Mouse (Mus musculus) retina, embryonic 14.5 days (tissue): Measurements from ENCODE around the gene Adssl1.

Experiments
- DNase-seq: peaks from one replicate; pipeline ENCODE4 v3.0.0-alpha.2; 2015; ENCODE audit warnings: low spot score

Adssl1 gene

DNA sequence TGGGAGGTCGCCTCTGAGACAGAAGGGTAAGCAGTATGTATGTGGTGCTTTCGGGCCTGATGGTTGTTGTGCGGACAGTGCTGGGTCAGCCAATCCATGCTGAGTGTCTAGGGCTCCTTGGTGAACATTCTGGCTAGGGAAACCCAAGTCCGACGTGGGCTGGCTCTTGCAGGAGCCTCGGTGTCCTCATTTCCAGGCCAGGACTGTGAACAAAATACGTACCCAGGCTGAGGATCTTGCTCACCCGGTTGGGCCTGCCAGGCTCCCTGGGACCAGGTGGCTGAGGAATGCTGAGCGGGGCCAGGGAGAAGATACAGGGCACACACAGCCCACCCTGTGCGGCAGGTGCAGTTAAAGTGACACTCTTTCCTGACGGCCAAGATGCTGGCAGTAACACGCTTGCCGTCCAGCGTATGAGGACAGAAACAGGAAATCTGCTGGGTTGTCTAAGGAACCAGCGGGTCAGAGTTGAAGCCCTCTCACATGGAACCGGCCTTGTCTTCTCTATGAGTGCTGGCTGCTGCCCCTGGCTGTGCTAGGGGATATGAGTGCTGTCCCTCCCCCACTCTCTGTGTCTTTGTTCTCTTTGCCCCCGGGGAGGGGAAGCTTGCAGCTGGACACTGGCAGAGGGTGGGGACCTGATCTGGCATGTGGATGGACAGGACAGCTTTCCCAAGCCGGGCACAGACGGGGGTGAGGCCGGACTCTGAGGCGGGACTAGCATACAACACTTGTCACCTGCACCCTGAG is 26.7 kb upstream of the Adssl1 start:
- DNase-seq, result no peak

DNA sequence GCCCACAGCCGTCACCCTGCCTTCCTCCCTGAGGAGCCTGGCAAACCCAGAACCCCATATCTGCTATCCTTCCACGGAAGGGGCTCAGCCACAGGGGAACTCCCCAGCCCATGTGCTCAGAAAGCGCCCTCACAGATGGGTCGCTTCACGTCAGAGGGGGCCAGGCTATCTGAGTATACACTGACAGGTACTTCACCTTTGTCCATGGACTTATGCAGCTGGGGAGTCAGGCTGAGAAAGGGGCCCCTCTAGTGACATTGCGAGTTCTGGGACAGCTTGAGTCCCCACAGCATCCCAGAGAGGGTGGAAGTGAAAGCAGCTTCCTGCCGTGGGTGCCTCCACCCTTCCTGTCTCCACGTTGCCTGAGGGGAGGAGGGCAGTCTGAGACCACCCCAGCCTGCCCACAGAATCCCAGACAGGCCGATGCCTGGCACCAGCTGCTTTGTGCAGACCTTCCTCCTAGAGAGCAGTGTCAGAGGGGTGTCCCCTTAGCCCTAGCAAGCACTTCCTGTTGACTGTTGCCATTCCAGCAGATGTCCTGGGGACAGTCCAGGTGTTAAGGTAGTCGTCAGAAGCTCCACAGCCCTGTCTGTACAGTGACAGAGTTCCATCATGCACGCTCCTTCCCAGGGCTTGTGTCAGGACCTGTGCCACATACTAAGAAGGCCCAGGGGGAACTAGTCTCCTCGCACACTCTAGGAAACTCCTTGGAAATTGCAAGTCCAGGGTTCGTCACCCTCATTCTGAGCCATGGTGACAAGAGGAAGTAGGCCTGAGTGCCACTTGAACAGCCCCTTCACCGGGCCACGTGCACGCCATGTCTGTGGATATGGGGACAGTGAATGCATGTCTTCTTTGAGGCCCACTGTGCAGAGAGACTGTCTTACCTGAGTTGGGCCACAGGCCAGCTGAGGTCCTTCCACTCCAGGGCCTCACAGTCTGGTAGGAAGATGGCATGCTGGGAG is 25.6 kb upstream of the Adssl1 start:
- DNase-seq, result no peak

DNA sequence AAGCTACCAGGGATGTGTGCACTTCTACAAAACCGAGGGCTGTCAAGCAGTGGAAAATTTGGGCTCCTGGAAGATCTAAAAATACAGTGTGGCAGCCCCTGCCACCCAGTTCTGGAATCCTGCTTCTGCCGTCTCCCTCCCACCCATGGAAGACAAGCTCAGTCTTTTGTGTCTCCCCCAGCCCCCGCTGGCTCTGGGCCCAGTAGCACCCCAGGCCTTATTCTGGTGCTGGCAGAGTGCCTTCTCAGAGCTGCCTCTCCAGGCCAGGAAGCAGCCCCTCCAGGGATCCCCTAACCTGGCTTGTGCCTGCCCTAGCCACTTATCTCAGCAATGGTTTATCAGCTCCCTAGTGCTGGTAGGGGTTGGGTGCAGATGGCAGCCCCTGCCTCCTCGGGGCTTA is 24.9 kb upstream of the Adssl1 start:
- no peak for DNase-seq

DNA sequence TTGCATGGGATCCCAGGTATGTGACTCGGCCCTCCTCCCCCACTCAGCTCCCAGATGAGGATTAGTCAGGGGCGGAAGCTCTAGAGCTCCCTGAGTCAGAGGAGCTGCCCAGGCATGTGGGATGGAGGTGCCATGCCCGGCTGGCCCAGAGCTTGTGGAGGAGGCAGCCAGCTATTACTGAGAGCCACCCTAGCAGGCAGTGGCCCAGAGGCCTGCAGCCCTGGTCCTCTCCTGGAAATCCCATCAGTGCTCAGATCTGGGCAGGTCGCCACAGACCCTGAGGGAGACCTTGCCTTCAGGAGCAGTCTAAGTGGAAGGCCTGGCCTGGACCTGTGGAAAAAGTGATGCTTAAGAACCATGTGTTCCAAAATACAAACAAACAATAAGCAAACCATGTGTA is 24.2 kb upstream of the Adssl1 start:
- DNase-seq, result no peak

DNA sequence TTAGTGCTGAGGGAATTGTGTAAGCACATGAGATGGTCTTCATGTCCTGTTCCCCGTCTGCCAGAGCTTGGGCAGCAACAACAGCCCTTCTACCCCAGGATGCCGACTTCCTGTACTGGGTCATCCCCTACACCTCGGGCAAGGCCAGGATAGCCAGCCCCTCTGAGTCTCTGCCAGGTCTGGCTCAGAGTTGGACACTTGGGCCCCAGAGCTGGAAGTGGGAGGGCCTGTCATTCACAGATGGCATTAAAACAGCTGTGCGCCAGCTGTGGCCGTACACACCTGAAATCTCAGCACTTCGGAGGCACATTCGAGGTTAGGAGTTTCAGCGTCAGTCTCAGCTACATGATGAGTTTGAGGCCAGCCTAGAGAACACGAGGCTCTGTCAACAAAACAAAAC is 23.4 kb upstream of the Adssl1 start:
- DNase-seq, result no peak

DNA sequence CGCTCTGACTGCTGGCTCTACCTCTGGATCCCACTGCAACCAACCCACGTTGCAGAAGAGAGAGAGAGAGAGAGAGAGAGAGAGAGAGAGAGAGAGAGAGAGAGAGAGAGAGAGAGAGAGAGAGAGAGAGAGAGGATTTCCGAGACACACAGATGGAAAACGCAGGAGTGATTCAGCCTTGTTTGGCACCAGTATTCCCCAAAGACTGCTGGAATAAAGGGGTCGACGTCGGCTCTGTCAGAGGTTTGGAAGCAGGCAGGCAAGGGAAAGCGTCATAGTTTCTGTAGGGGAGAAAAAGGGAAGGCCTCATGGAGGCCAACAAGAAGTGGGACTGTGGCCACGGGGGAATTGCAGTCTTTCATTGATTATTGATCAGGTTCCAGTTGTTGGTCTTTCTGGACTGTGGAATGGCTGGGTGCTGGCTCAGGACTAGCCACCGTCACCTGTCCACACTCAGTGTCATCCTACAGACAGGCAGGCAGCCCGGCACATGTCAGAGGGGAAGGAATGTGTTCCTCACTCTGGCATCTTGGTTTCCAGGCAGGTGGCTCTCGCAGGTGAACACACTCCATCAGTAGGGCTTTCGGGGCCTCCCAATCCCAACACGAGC is 22.8 kb upstream of the Adssl1 start:
- no peak for DNase-seq

DNA sequence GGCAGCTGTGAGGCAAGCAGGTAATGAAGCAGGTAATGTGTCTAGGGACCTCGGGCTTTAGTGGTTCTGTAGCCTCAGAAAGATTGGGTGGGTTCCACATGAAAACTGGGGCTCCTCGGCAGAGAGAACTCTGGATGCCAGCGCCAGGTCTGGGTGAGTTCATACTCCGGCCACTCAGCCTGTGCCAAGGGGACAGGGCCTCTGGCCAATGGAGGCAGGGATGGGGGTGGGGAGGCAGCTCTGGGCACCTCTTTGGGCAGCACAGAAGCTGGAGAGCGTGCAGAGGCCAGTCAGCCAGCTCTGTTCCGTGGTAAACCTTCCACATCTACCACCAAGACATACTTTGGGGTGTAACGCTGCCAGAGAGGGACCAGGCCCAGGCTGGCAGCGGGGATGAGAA is 22.2 kb upstream of the Adssl1 start:
- no peak for DNase-seq

DNA sequence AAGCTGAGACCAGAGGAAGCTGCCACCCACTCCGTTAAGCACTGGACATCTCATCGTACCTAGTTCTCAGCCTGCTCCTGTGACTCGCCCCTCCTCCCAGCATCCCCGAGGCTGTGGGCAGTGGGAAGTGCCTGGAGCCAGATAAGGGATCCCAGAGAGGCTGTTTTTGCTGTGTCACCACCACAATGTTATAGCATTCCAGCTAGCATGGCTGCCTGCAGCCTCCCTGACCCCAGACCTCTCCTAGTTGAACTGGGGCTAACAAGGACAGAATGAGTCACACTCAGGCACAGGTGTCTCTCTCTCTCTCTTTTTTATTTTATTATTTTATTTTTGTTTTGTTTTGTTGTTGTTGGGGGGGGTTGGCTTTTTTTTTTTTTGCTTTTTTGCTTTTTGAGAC is 20.6 kb upstream of the Adssl1 start:
- no peak for DNase-seq

DNA sequence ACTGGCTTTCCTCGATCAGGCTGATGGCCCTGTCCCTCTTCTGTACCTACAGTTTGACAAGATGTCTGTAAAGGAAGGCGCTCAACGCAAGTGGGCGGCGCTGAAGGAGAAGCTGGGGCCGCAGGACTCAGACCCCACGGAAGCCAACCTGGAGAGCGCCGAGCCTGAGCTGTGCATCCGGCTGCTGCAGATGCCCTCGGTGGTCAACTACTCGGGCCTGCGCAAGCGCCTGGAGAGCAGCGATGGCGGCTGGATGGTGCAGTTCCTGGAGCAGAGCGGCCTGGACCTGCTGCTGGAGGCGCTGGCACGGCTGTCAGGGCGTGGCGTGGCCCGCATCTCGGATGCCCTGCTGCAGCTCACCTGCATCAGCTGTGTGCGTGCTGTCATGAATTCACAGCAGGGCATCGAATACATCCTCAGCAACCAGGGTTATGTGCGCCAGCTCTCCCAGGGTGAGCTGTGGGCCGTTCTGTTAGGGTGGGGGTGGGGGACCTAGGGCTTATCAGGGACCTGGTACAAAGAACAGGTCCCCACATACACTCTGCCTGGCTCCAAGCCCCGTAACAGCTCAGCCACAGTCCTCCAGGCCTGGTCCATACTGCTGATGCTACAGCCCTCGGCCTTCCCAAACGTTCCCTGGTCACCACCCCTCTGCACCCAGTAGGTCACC is 19.8 kb upstream of the Adssl1 start:
- DNase-seq, result no peak

DNA sequence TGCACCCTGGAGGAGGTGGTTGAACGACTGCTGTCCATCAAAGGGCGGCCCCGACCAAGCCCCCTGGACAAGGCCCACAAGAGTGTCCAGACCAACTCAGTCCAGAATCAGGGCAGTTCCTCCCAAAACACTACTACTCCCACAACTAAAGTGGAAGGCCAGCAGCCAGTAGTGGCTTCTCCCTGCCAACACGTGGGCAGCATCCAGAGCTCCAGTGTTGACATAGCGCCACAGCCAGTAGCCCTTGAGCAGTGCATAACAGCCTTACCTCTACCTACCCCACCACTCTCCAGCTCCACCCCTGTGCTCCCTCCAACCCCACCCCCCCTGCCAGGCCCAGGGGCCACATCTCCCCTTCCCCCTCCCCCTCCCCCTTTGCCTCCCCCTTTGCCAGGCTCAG is 15.8 kb upstream of the Adssl1 start:
- DNase-seq, result no peak

DNA sequence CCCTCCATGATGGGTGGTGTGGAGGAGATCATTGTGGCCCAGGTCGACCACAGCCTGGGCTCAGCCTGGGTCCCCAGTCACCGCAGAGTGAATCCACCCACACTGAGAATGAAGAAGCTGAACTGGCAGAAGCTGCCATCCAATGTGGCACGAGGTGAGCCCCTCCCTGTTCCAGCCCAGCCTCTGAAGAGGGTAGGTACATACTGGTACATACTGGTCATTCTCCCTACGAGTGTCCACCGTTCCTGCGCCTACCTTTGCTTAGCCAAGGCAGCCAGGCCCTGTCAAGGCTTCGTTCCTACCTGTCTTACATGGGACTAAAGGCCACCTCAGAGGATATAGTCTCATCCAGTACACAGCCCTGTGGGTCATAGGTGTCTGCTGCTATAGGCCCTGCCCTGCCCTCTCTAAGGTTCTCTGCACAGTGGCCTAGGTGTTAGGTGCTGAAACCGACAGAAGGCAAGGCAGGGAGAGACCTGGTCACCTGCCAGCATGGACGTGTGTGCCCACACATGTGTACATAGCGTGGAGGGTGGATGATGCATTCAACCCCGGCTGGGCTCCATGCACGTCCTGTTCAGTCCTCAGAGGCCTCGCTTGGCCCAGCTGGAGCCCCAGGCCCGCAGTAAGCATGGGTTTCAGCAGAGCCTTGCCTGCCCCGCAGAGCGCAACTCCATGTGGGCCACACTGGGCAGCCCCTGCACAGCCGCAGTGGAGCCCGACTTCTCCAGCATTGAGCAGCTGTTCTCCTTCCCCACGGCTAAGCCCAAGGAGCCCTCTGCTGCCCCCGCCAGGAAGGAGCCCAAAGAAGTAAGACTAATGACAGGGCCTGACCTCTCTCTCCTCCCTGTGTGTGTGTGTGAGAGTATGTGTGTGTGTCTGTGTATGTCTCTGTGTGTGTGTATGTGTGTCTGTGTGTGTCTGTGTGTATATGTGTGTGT is 14.9 kb upstream of the Adssl1 start:
- peak; percentile 69 for DNase-seq

DNA sequence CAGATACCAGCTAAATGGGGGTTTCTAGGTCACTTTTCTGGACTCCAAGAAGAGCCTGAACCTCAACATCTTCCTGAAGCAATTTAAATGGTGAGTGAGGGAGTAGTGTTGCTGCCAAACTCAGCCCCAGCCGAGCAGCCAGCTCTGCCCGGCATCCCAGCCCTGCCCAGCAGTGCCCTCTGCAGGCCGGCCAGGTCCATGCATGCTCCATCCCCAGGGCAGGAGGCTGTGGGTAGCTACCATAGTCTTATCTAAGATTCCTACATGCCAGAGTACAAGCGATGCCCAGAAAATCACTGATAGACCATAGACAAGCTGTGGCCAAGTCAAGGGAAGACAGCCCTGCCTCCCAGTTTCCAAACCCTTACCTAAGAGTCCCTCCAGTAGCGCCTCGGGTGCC is 14.1 kb upstream of the Adssl1 start:
- DNase-seq, result peak; percentile 74

DNA sequence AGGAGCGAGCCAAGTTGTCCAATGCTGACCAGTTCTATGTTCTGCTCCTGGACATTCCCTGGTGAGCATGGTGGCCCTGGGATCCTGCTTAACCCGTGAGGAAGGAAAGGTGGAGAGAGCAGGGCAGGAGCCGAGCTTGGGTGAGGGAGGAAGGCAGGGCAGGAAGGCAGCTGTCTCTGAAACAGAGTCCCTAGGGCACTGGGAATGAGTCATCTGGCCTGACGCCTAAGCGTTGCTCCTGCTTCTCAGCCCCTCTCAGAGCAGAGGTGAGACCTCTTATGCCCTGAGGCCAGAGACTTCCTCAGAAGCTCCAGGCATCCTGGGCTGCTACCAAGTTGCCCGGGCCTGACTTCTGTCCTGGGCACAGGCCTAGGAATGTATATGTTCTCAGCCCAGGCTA is 12.8 kb upstream of the Adssl1 start:
- DNase-seq, result no peak

DNA sequence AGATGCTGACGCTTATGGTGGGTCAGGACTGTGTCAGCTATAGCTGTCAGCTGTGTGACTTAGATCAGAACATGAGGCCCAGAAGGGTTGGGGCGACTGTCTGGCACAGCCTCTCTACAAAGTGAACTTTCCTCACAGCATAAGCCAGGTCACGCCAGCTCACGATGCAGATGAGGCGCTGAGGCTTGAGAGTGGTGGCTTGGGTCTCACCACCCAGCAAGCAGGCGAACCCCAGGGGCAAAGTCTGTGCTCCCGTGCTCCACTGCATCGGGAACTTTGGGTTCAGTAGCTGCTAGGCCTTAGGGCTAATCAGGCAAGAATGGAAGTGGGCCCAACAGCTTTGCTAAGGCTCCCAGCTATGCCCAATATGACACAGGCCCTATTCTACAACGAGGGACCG is 10.8 kb upstream of the Adssl1 start:
- no peak for DNase-seq

DNA sequence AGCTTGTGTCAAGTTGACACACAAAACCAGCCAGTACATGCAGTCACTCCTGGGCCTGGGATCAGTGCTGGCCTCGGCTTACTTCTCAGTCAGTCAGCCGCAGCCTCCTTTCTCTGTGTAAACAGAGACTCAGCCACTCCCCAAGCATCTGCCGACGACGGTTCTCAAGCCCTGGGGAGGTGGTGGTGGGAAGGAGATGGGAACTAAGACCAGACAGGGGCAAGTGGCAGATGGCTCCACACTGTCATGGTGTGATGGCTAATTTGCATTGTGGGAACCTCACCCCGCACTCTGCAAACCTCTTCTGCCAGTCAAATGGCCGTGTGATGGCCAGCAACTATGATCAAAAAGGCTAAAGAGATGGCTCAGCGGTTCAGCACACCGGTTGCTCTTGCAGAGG is 3.2 kb upstream of the Adssl1 start:
- no peak for DNase-seq

DNA sequence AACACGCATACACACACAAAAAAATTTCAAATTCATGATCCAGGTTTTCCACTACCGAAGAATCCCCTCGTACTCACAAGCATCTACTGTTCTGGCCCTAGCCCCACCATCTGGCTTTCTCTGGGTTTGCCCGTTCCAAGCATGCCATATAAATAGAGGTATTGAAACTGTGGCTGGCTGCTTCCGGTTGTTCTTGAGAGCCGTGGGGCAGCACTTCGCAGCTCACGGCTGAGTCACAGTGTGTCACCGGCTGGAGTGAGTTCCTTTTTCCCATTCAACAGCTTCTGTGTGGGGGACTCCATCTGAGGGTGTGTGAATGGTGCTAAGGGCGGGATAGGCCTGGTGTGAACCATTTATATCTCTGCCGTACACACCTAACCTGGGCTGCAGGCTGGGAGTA is 2.7 kb upstream of the Adssl1 start:
- DNase-seq, result no peak

DNA sequence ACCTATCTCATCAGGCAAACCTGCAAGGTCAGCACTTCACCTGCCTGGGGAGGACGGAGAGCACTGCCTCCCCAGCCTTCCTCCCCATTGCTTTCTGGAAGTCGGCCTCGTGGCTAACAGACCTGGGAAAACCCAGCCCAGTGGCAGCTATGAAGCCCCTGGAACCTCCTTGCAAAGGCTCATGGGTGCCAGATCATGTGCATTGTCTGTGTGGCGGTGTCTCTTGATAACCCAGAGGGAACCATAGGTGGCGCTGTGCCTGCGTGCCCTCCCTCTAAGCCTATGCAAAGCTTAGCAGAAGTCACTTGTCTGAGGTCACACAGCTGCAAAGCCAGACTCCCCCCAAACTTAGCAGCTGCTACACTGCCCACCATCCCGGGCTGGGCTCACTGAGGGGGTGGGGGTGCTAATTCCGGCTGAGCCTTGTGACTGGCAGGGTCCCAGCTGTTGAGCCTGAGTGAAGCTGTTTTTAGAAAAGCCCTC is 1.9 kb upstream of the Adssl1 start:
- DNase-seq, result peak; percentile 85

DNA sequence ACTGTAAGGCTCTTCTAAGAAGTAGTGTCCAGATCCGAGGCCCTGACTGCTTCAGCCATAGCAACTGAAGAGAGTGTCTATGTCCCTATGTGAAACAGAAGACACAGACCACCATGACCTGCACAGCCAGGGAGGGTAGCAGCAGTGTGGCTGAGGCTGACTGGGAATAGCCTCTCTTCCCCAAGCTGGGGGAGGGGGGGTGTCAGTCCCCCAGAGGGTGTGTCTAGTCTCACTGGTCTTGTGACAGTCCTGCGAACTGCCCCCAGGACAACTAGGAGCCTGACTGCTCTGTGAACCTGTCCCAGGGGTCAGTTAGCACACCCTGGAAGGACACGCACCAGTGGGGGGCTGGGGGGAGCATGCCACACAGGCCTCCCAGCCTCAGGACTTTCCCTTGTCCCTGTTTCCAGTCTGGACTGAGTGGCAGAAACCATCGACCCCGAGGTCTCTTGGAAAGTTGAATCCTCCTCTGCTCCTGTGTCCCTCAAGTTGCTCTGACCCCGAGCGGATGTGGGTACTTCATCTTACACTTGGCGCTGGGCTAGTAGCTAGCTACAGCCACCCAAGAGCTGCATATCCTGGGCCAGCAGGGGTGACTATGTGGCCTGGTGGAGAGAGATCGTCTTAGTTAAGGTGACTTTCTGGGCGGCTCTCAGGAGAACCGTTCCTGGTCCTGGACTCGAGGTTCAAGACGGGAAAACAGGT is 712 bp upstream of the Adssl1 start:
- no peak for DNase-seq

DNA sequence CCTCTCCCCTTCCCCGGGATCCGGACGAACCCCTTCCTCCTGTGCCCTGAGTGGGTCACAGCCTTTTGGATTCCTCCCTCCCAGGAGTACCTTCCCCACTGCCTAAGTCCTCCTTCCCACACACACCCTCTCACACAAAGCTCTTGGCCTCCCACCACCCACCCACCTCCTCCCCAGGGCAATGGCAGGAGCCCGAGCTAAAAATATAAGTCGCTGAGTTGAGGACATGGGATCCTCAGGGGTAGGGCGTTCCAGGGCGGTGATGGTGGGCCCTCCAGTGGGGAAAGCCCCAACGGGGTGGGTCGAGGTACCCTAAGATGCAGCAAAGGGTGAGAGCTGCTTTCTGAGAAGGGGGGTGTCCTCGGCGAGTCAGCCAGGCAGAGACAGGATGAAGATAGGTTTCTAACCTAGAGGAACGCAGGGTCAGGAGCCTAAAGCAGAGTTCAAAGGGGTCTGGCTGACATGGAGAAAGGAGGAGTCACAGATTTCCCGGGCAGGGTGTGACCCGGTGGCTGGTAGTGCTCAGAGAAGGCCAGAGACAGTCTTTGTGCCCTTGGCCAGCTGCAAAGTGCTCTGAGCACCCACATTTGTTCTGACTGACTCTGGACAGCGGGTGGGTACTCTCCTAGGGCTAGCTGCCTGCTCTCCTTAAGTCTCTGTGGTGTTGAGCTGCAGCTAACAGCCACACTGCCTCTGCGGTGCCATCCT is 663 bp downstream of the Adssl1 start:
- no peak for DNase-seq

DNA sequence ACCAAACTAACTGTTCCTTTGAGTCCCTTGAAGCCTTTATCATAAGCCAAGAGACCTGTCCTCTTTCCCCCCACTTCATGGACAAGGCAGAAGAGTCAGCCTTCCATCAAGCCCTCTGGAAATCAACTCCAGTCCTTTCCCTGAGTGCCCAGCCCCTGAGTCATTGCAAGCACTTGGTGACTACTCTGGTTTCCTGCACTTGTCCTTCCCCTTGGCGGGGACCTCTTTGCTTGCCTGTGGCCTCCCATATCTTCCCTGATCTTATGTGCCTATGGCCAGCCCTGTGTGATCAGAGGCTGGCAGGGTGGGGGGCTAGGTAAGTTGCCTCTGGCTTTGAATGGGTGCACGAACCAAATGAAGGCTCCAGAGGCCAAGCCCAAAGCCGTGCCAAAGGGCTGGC is 2.1 kb downstream of the Adssl1 start:
- no peak for DNase-seq
